Mouse (Mus musculus): ENCODE measurements around the gene Hspa1a. TPM values are rescaled to one million over a fixed set of nuclear protein-coding genes. Genes with fewer than 3 reads are reported as not detected.

The Hspa1a gene
- polyA plus RNA-seq, 1 experiment from 2014 or later, result 2.0 TPM

- Histone ChIP-seq H3K36me3 (ENCODE audit: insufficient read depth) (peaks cover 55% of the 10 kb centered on the region), H3K27ac (ENCODE audit: low read depth) (no peak overlapping the region)
- DNase-seq, result no peak
These were observed 45.1 kb upstream of the Hspa1a start for GRCm38 (mm10) chr17:35016791-35017705.

GRCm38 (mm10) chr17:35016376-35016775 lies 44.4 kb upstream of the Hspa1a start, which contains the start of gene Vwa7:
Gene Vwa7, plus strand, starts transcription at chr17:35016579.
- Histone ChIP-seq H3K27ac (ENCODE audit: low read depth) (no peak within 1 kb of the TSS), H3K9me3 (ENCODE audit: low read depth, low read length) (no peaks in the 10 kb centered on the region), H3K4me2 (no peak within 1 kb of the TSS), H3K4me1 (ENCODE audit: insufficient read depth) (no peaks in the 10 kb centered on the region), H3K27me3 (ENCODE audit: insufficient read depth, low read length) (no peaks in the 10 kb centered on the region), H3K9ac (no peak within 1 kb of the TSS), H3K36me3 (ENCODE audit: insufficient read depth) (peaks cover 62% of the 10 kb centered on the region), H3K4me3 (ENCODE audit: low read depth, low read length) (no peak within 1 kb of the TSS)
- no peak for TF ChIP-seq CTCF (IDR thresholded peaks at IDR 0.05; ENCODE audit: low read depth)
- no peak for ATAC-seq (ENCODE audit: insufficient read depth)
- peak; percentile 57 for DNase-seq
- 62% methylated on average over 12 of the region's 12 CpGs for WGBS

More at GRCm38 (mm10) chr17:35016791-35017705, 45.1 kb upstream of the Hspa1a start:
- 72% methylated on average over 10 of the region's 10 CpGs for WGBS
- H3K9me3 ChIP-seq (ENCODE audit: low read depth, low read length), result no peaks in the 10 kb centered on the region
- no peak overlapping the region for H3K9ac ChIP-seq
- ATAC-seq (ENCODE audit: insufficient read depth), result no peak
- H3K4me2 ChIP-seq, result no peak overlapping the region
- no peaks in the 10 kb centered on the region for H3K4me1 ChIP-seq (ENCODE audit: insufficient read depth)
- no peak overlapping the region for H3K4me3 ChIP-seq (ENCODE audit: low read depth, low read length)
- no peak for TF ChIP-seq CTCF (IDR thresholded peaks at IDR 0.05; ENCODE audit: low read depth)
- H3K27me3 ChIP-seq (ENCODE audit: insufficient read depth, low read length), result no peaks in the 10 kb centered on the region

GRCm38 (mm10) chr17:35015296-35015695 lies 43.3 kb upstream of the Hspa1a start:
- TF ChIP-seq CTCF (IDR thresholded peaks at IDR 0.05; ENCODE audit: low read depth), result no peak
- 91% methylated on average over 16 of the region's 16 CpGs for WGBS
- H3K4me1 ChIP-seq (ENCODE audit: insufficient read depth), result no peaks in the 10 kb centered on the region
- H3K9me3 ChIP-seq (ENCODE audit: low read depth, low read length), result no peaks in the 10 kb centered on the region
- H3K36me3 ChIP-seq (ENCODE audit: insufficient read depth), result peaks cover 72% of the 10 kb centered on the region
- H3K27ac ChIP-seq (ENCODE audit: low read depth), result no peak overlapping the region
- H3K4me2 ChIP-seq, result no peak overlapping the region
- no peak for ATAC-seq (ENCODE audit: insufficient read depth)
- H3K9ac ChIP-seq, result no peak overlapping the region
- no peak for DNase-seq
- H3K4me3 ChIP-seq (ENCODE audit: low read depth, low read length), result no peak overlapping the region
- H3K27me3 ChIP-seq (ENCODE audit: insufficient read depth, low read length), result no peaks in the 10 kb centered on the region

- WGBS, result 71% methylated on average over 6 of the region's 6 CpGs
- H3K4me3 ChIP-seq (ENCODE audit: low read depth, low read length), result no peak overlapping the region
- H3K4me1 ChIP-seq (ENCODE audit: insufficient read depth), result no peaks in the 10 kb centered on the region
- no peak for ATAC-seq (ENCODE audit: insufficient read depth)
- peaks cover 93% of the 10 kb centered on the region for H3K36me3 ChIP-seq (ENCODE audit: insufficient read depth)
- H3K27ac ChIP-seq (ENCODE audit: low read depth), result no peak overlapping the region
- no peaks in the 10 kb centered on the region for H3K9me3 ChIP-seq (ENCODE audit: low read depth, low read length)
- H3K9ac ChIP-seq, result no peak overlapping the region
- H3K27me3 ChIP-seq (ENCODE audit: insufficient read depth, low read length), result no peaks in the 10 kb centered on the region
- no peak overlapping the region for H3K4me2 ChIP-seq
- no peak for DNase-seq
- TF ChIP-seq CTCF (IDR thresholded peaks at IDR 0.05; ENCODE audit: low read depth), result no peak
These were observed 41.3 kb upstream of the Hspa1a start for GRCm38 (mm10) chr17:35013221-35013620.

GRCm38 (mm10) chr17:35012430-35012829 lies 40.5 kb upstream of the Hspa1a start:
- H3K9ac ChIP-seq, result no peak overlapping the region
- H3K27ac ChIP-seq (ENCODE audit: low read depth), result no peak overlapping the region
- H3K4me3 ChIP-seq (ENCODE audit: low read depth, low read length), result no peak overlapping the region
- no peaks in the 10 kb centered on the region for H3K27me3 ChIP-seq (ENCODE audit: insufficient read depth, low read length)
- H3K4me2 ChIP-seq, result no peak overlapping the region
- peaks cover 97% of the 10 kb centered on the region for H3K36me3 ChIP-seq (ENCODE audit: insufficient read depth)
- no peaks in the 10 kb centered on the region for H3K4me1 ChIP-seq (ENCODE audit: insufficient read depth)
- no peaks in the 10 kb centered on the region for H3K9me3 ChIP-seq (ENCODE audit: low read depth, low read length)
- DNase-seq (no peak), ATAC-seq (ENCODE audit: insufficient read depth) (no peak)
- TF ChIP-seq CTCF (IDR thresholded peaks at IDR 0.05; ENCODE audit: low read depth), result no peak
- WGBS, result 77% methylated on average over 13 of the region's 13 CpGs

- Histone ChIP-seq H3K9me3 (ENCODE audit: low read depth, low read length) (no peaks in the 10 kb centered on the region), H3K4me3 (ENCODE audit: low read depth, low read length) (no peak overlapping the region), H3K27ac (ENCODE audit: low read depth) (no peak overlapping the region), H3K4me1 (ENCODE audit: insufficient read depth) (no peaks in the 10 kb centered on the region), H3K4me2 (no peak overlapping the region), H3K9ac (no peak overlapping the region), H3K27me3 (ENCODE audit: insufficient read depth, low read length) (no peaks in the 10 kb centered on the region), H3K36me3 (ENCODE audit: insufficient read depth) (peaks cover 99% of the 10 kb centered on the region)
- no peak for TF ChIP-seq CTCF (IDR thresholded peaks at IDR 0.05; ENCODE audit: low read depth)
- DNase-seq (no peak), ATAC-seq (ENCODE audit: insufficient read depth) (no peak)
- WGBS, result 86% methylated on average over 8 of the region's 8 CpGs
These were observed 39.5 kb upstream of the Hspa1a start for GRCm38 (mm10) chr17:35011440-35011839.

GRCm38 (mm10) chr17:35009586-35009985 lies 37.6 kb upstream of the Hspa1a start:
- no peak overlapping the region for H3K4me3 ChIP-seq (ENCODE audit: low read depth, low read length)
- peaks cover 96% of the 10 kb centered on the region for H3K36me3 ChIP-seq (ENCODE audit: insufficient read depth)
- DNase-seq (no peak), ATAC-seq (ENCODE audit: insufficient read depth) (no peak)
- no peak for TF ChIP-seq CTCF (IDR thresholded peaks at IDR 0.05; ENCODE audit: low read depth)
- H3K4me2 ChIP-seq, result no peak overlapping the region
- no peaks in the 10 kb centered on the region for H3K9me3 ChIP-seq (ENCODE audit: low read depth, low read length)
- 85% methylated on average over 7 of the region's 7 CpGs for WGBS
- H3K4me1 ChIP-seq (ENCODE audit: insufficient read depth), result no peaks in the 10 kb centered on the region
- H3K9ac ChIP-seq, result no peak overlapping the region
- H3K27ac ChIP-seq (ENCODE audit: low read depth), result no peak overlapping the region
- H3K27me3 ChIP-seq (ENCODE audit: insufficient read depth, low read length), result no peaks in the 10 kb centered on the region

Data from lung, embryonic 14.5 days (tissue).